In genomic region chr11:20304341-20304740, GRCm38 (mm10) we compare ENCODE assay signal across 8 mouse cellular contexts. TPM values are rescaled to one million over a fixed set of nuclear protein-coding genes. Genes with fewer than 3 reads are reported as not detected.
DNase-seq lines count a peak whose midpoint lies in the region; ATAC-seq and TF ChIP-seq lines count a peak whose summit lies in the region.
"Had no signal": no experiment of that assay in that cellular context is flagged by ENCODE, and none has a peak within 500 bp of the region (broad histone marks: within the 10 kb centered on the region; RNA-seq: fewer than 3 reads in every experiment).

No protein-coding gene starts in this region.

- H3K4me3 ChIP-seq in liver, embryonic 13.5 days (replicated peaks) = no peak overlapping the region
- no peak overlapping the region for H3K4me3 ChIP-seq in testis, adult 2 months (ENCODE audit: control insufficient read depth, low read depth, low read length)
- H3K4me3 ChIP-seq: limb, embryonic 15.5 days had no signal

- peaks cover 41% of the 10 kb centered on the region for H3K36me3 ChIP-seq in liver, embryonic 13.5 days
- no peaks in the 10 kb centered on the region for H3K36me3 ChIP-seq in testis, adult 2 months (ENCODE audit: control insufficient read depth, insufficient read depth, low read length)

- peaks cover 6% of the 10 kb centered on the region; the same call in 1 of the 2 replicates for H3K4me1 ChIP-seq in liver, embryonic 13.5 days (replicated peaks)
- no peaks in the 10 kb centered on the region; the same call in 1 of the 2 replicates for H3K4me1 ChIP-seq in testis, adult 2 months (ENCODE audit: control insufficient read depth, insufficient read depth, low read length)

- intact Hi-C loops in gastrocnemius, postnatal 14 days (cut with DNase I; ENCODE audit: low total_unique reads) = no loop called here

- no peak overlapping the region for H3K4me2 ChIP-seq in liver, embryonic 13.5 days
- H3K4me2 ChIP-seq: limb, embryonic 15.5 days had no signal

- no peak for TF ChIP-seq POLR2A in testis, adult 2 months (IDR thresholded peaks at IDR 0.05; ENCODE audit: control insufficient read depth, low read depth, low read length)

- no peak for ATAC-seq in liver, embryonic 13.5 days (ENCODE audit: low read depth)

- H3K27ac ChIP-seq in liver, embryonic 13.5 days = no peak overlapping the region
- H3K27ac ChIP-seq in testis, adult 2 months (ENCODE audit: control insufficient read depth, insufficient read depth, low read depth, low read length) = no peak overlapping the region
- H3K27ac ChIP-seq: limb, embryonic 15.5 days had no signal

- 63% methylated on average over 6 of the region's 6 CpGs for WGBS in liver, embryonic 13.5 days (ENCODE audit: insufficient replicate concordance)

- peak; percentile 83 for TF ChIP-seq CTCF in testis, adult 2 months (IDR thresholded peaks at IDR 0.05; ENCODE audit: control insufficient read depth, insufficient read depth, insufficient replicate concordance, low read depth, low read length)

- no peak overlapping the region for H3K9ac ChIP-seq in liver, embryonic 13.5 days
- H3K9ac ChIP-seq: limb, embryonic 15.5 days had no signal

- peak; percentile 64 for DNase-seq in layer of hippocampus, adult 11-12 months (ENCODE audit: low spot score)
- no peak for DNase-seq in layer of hippocampus, adult 9-11 months
- peak; percentile 37 for DNase-seq in MN1 (ENCODE audit: low spot score)
- peak; percentile 23 for DNase-seq in c-Kit-positive CD71-positive TER-119-negative erythroid progenitor cells, embryonic 14.5 days (ENCODE audit: low read depth)
- peak; percentile 33 for DNase-seq in gastrocnemius, postnatal 14 days
- DNase-seq in liver, embryonic 13.5 days = peak; percentile 20

- no peaks in the 10 kb centered on the region for H3K9me3 ChIP-seq in liver, embryonic 13.5 days (replicated peaks)
- H3K9me3 ChIP-seq: limb, embryonic 15.5 days had no signal

- H3K27me3 ChIP-seq in liver, embryonic 13.5 days = no peaks in the 10 kb centered on the region
- no peaks in the 10 kb centered on the region for H3K27me3 ChIP-seq in testis, adult 2 months (ENCODE audit: control insufficient read depth, insufficient read depth, low read length)
- H3K27me3 ChIP-seq: limb, embryonic 15.5 days had no signal

RNA-seq across cellular contexts. Expression of gene Slc1a4, which starts 28.2 kb away (rescaled TPM):
- total RNA-seq in gastrocnemius, postnatal 14 days (2021) = 1 to 10 TPM; 1.8 to 3.1 TPM
- 7.3 and 9.0 TPM in 2 replicates for polyA plus RNA-seq in liver, embryonic 13.5 days (2015; fragmentation: Nextera tagmentation; extraction: Ambion mirVana)
- 0.59 and 0.69 TPM in 2 replicates for polyA plus RNA-seq in testis, adult 2 months (2012; rRNA removed)

RNA-seq across cellular contexts. Expression of gene Cep68, which starts 55.1 kb away (rescaled TPM):
- total RNA-seq in gastrocnemius, postnatal 14 days (2021) = 10 to 100 TPM; 23.8 to 24.4 TPM
- polyA plus RNA-seq in liver, embryonic 13.5 days (2015; fragmentation: Nextera tagmentation; extraction: Ambion mirVana) = 6.9 and 9.2 TPM in 2 replicates
- 6.3 and 7.2 TPM in 2 replicates for polyA plus RNA-seq in testis, adult 2 months (2012; rRNA removed)
